Mouse (Mus musculus): Measurements from ENCODE around the gene Gm10135. TPM values are rescaled to one million over a fixed set of nuclear protein-coding genes. Genes with fewer than 3 reads are reported as not detected.

Gm10135 gene
- total RNA-seq (2023) = not detected

GRCm38 (mm10) chr5:72974602-72975001, at the start of gene Gm10135:
Gm10135 (minus strand) TSS chr5:72974702.

GRCm38 (mm10) chr5:73006784-73007581, 32.5 kb upstream of the Gm10135 start, which contains the start of gene Slc10a4:
Slc10a4 (plus strand) TSS chr5:73006883.

Other genes with a start within 250 kb of the Gm10135 start
- 184 TPM for gene Txk, start 221.9 kb downstream of the Gm10135 start, total RNA-seq (2023)
- gene Tec, start 106.2 kb downstream of the Gm10135 start, total RNA-seq (2023) = 27.2 TPM
- gene Slain2, start 60.4 kb downstream of the Gm10135 start, total RNA-seq (2023) = 60.9 TPM
- not detected for gene Slc10a4, start 32.2 kb upstream of the Gm10135 start, total RNA-seq (2023)

Data from CD8-positive naive resting alpha-beta T cell, adult 57 days (primary cell).